Mouse (Mus musculus): ENCODE measurements around the gene Trank1. TPM values are rescaled to one million over a fixed set of nuclear protein-coding genes. Genes with fewer than 3 reads are reported as not detected.

Trank1 gene
- not detected for polyA plus RNA-seq (2014; fragmentation: Illumina TruSeq; extraction: RNeasy Lipid Tissue Mini Kit (QIAGEN cat#74804); ENCODE audit: insufficient read depth, low read depth, low replicate concordance)

DNA sequence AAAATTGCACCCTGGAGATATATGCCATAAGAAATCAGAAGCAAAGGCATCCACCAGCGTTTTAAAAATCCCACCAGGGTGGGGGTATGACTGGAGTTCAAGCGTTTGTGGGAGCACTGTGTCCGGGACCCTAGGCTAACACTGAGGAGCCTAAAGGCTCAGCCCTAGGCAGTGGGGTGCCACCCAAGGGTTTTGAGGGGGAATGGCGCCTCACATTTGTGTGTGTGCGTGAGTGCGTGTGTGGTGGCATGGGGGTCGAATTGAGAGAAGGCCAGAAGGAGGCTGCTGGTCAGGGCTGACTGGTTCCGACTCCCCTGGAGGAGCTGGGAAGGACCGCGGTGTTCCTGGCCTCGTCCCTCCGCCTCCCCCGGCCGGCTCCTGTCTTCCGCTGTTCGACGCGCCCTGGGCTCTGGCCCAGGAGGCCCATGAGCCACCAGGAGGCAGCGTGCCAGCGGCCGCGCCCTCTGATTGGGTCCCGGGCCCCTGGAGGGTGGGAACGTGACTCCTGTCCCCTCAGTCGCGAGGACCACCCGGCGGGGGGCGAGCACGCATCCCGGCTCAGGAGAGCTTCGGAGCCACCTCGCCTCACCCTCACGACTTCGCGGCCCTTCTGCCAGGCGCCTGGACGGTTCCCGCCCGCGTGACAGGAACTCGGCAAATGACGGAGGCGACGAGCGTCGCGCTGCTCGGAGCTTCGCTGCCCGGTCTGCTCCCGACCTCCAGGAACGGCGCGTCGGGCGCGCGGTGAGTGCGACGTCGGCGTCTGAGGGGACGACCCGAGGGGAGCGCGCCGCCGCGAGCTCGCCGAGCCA is at the start of gene Trank1:
Gene Trank1 (plus strand): TSS at position 709 of the 812 bp plus-strand sequence.

DNA sequence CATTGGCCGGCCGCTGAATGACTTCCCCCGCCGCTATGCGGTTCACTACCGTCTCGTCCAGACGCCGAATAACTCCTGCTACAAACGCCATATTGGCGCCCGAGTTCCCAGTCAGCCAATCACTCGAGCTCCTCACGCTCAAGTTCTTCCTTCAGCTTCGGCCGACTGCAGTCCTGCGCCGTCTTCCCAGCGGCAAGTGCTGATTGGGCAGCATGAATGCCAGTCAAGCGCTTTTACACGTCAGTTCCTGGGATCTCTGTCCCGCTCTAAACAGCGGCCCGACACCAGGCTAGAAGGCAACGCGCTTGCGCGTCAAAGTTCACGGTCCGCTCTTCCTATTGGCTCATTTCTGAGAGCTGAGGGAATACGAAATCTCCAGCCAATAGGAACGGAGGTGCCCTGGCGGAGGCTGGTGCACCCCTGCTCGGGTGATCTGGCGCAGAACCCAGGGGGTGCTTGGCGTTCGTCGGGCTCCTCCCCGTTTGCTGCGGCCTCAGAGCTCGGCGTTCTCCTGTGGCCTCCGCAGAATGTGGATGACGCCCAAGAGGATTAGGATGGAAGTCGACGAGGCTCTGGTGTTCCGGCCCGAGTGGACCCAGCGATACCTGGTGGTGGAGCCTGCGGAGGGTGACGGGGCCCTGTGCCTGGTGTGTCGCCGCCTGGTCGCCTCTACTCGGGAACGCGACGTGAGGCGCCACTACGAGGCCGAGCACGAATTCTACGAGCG is 39.9 kb upstream of the Trank1 start, which contains the start of the genes Mlh1 and Epm2aip1:
Gene Mlh1 (minus strand): TSS at position 358 of the 727 bp plus-strand sequence.
Gene Epm2aip1 (plus strand): TSS at position 496 of the 727 bp plus-strand sequence.

DNA sequence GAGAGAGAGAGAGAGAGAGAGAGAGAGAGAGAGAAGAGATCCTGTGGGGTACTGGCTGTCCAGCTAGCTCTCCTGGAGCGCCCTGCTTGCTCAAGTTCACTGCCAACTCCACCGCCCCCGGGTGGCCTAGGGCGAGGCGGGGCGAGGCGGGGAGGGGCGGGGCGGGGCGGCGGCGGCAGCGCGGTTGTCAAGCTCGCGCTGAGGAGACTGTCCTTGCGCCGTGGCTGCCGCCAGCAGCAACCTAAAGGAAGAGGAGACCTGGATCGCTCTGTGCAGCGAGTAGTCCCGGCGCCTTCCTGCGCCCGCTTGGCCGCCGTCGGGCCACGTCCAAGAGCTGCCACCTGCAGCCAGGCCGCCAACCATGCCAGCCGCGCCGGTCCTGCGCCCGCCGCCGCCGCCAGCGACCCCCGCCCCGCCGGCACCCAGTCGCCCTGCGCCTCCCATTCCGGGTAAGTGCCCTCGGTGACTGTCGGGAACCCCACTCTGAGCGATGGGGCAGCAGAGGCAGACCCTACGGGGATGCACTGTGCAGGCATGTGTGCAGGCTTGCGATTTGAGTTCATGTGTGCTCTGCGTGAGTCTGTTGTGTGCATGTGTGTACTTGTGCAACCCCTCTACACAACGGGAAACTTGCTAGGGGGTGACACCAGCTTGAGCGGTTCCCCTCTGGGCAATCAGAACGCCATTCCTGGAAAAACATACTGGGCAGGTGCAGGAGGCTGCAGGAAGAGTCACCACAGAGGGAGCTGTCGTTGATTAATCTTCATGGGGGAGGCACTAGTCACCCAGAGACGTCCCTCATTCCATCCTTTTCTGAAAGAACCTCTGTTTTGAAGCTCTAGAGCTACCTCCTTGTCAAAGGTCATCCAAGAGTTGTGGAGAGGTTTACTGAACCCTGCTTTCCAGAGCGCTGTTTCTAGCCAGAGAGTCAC is 127.6 kb downstream of the Trank1 start, which contains the start of gene Dclk3:
Gene Dclk3 (plus strand): TSS at position 178 of the 932 bp plus-strand sequence.

Other genes starting within 250 kb of the Trank1 start
- gene Lrrfip2, start 194.1 kb upstream of the Trank1 start, polyA plus RNA-seq (2014; fragmentation: Illumina TruSeq; extraction: RNeasy Lipid Tissue Mini Kit (QIAGEN cat#74804); ENCODE audit: insufficient read depth, low read depth, low replicate concordance) = 40.4 TPM
- 4.9 TPM for gene Mlh1, start 39.9 kb upstream of the Trank1 start, polyA plus RNA-seq (2014; fragmentation: Illumina TruSeq; extraction: RNeasy Lipid Tissue Mini Kit (QIAGEN cat#74804); ENCODE audit: insufficient read depth, low read depth, low replicate concordance)
- gene Epm2aip1, start 39.8 kb upstream of the Trank1 start, polyA plus RNA-seq (2014; fragmentation: Illumina TruSeq; extraction: RNeasy Lipid Tissue Mini Kit (QIAGEN cat#74804); ENCODE audit: insufficient read depth, low read depth, low replicate concordance) = 8.5 TPM
- 0.45 TPM for gene Dclk3, start 127.3 kb downstream of the Trank1 start, polyA plus RNA-seq (2014; fragmentation: Illumina TruSeq; extraction: RNeasy Lipid Tissue Mini Kit (QIAGEN cat#74804); ENCODE audit: insufficient read depth, low read depth, low replicate concordance)